Mouse (Mus musculus): ENCODE measurements around the gene Guca1b. TPM values are rescaled to one million over a fixed set of nuclear protein-coding genes. Genes with fewer than 3 reads are reported as not detected.
"Not testable (repeated sequence)": the region's sequence is repeated elsewhere in the genome, so short reads cannot be mapped to it uniquely, and the experiment has no call there.

The Guca1b gene
- polyA plus RNA-seq, 1 experiment from 2014 or later: 1.1 TPM

GRCm38 (mm10) chr17:47383266-47383665 lies 1.9 kb upstream of the Guca1b start:
- H3K9me3 ChIP-seq: no peaks in the 10 kb centered on the region
- no peak for ATAC-seq (ENCODE audit: low read depth)
- H3K27ac ChIP-seq (replicated peaks): no peak overlapping the region
- no peak overlapping the region for H3K9ac ChIP-seq
- peaks cover 33% of the 10 kb centered on the region for H3K36me3 ChIP-seq
- H3K4me3 ChIP-seq: no peak overlapping the region
- WGBS: 91% methylated on average over 4 of the region's 4 CpGs
- H3K4me2 ChIP-seq: no peak overlapping the region
- H3K4me1 ChIP-seq (replicated peaks): no peaks in the 10 kb centered on the region
- no peaks in the 10 kb centered on the region for H3K27me3 ChIP-seq

- ATAC-seq (ENCODE audit: low read depth): no peak
- Histone ChIP-seq H3K4me1 (replicated peaks) (no peaks in the 10 kb centered on the region), H3K27ac (replicated peaks) (no peak overlapping the region), H3K4me3 (no peak overlapping the region), H3K36me3 (peaks cover 27% of the 10 kb centered on the region), H3K4me2 (no peak overlapping the region), H3K9ac (no peak overlapping the region), H3K27me3 (no peaks in the 10 kb centered on the region), H3K9me3 (no peaks in the 10 kb centered on the region)
- WGBS: 90% methylated on average over 3 of the region's 3 CpGs
Measured at GRCm38 (mm10) chr17:47384064-47384463, 1.1 kb upstream of the Guca1b start.

GRCm38 (mm10) chr17:47386649-47387048 lies 1.5 kb downstream of the Guca1b start:
- Histone ChIP-seq H3K4me1 (replicated peaks) (no peaks in the 10 kb centered on the region), H3K27me3 (no peaks in the 10 kb centered on the region), H3K36me3 (peaks cover 1% of the 10 kb centered on the region; the same call in 1 of the 2 replicates), H3K4me3 (no peak overlapping the region), H3K4me2 (no peak overlapping the region), H3K27ac (replicated peaks) (no peak overlapping the region), H3K9ac (no peak overlapping the region), H3K9me3 (no peaks in the 10 kb centered on the region)
- WGBS: 71% methylated on average over 4 of the region's 4 CpGs
- no peak for ATAC-seq (ENCODE audit: low read depth)

DNA sequence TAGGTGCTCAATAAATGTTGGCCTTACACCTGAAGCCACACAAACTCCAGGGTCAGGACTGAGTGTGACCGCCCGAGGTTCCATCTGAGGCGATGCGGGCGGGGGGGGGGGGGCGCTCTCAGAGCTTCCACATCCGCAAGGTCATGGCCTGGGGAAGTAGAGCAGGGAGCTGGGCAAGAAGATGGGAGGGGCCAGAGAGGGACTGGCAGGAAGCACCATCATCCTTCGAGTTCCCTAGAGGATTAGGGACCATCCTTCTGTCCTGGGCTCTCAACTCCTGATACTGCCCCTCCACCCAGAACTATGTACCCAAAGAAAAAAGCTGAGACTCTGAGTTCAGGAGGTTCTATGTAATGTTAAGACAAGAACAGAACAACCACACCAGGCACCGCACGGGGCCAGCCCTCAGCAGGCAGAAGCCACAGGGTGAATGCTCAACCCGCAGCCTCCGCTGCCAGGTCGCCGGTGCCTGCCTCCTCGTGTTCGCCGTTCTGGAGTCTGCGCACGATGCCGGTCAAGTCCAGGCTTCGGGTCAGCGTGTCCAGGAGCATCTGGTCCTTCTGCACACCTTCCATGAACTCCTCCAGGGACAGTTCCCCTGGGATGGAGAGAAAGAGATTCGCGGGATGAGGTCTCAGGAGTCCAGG lies 9.2 kb downstream of the Guca1b start:
- Histone ChIP-seq H3K4me3 (peak overlapping the region; percentile 14; the same call in 1 of the 2 replicates), H3K36me3 (no peaks in the 10 kb centered on the region), H3K4me1 (replicated peaks) (peaks cover 13% of the 10 kb centered on the region), H3K9me3 (no peaks in the 10 kb centered on the region), H3K27ac (replicated peaks) (no peak overlapping the region), H3K4me2 (peak overlapping the region; percentile 48), H3K9ac (peak overlapping the region; percentile 47), H3K27me3 (peaks cover 33% of the 10 kb centered on the region)
- 19% methylated on average over 24 of the region's 24 CpGs for WGBS
- ATAC-seq (ENCODE audit: low read depth): 0 out of 2 replicates have a peak, but pooled peaks have one; percentile 2

GRCm38 (mm10) chr17:47395376-47395913 lies 10.3 kb downstream of the Guca1b start:
- no peak overlapping the region for H3K27ac ChIP-seq (replicated peaks)
- H3K9ac ChIP-seq: no peak overlapping the region
- H3K4me3 ChIP-seq: peak overlapping the region; percentile 22
- peaks cover 13% of the 10 kb centered on the region for H3K4me1 ChIP-seq (replicated peaks)
- H3K36me3 ChIP-seq: no peaks in the 10 kb centered on the region
- WGBS: 3% methylated on average over 20 of the region's 20 CpGs
- ATAC-seq (ENCODE audit: low read depth): peak; percentile 56
- H3K27me3 ChIP-seq: peaks cover 33% of the 10 kb centered on the region
- H3K9me3 ChIP-seq: no peaks in the 10 kb centered on the region
- H3K4me2 ChIP-seq: peak overlapping the region; percentile 48

DNA sequence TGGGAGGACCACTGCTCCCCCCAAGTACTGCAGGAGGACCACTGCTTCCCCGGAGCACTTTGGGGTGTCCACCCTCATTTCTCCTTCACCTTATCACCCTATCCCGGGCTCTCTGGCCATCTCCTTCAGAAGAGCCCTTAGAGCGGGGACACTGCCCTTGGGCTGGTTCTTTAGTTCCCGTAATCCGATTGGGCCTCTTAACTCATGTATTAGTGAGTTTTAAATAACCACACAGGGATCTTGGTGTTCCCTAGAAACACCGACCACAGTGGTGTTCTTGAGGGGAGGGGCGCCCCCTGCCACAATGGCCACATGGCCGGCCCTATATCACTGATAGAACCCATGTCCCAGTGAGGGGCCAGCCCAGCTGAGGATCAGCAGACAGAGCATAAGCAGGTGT lies 13.9 kb downstream of the Guca1b start:
- Histone ChIP-seq H3K4me3 (no peak overlapping the region), H3K27ac (replicated peaks) (no peak overlapping the region), H3K9me3 (no peaks in the 10 kb centered on the region), H3K27me3 (peaks cover 30% of the 10 kb centered on the region), H3K4me2 (no peak overlapping the region), H3K4me1 (replicated peaks) (peaks cover 13% of the 10 kb centered on the region), H3K36me3 (no peaks in the 10 kb centered on the region), H3K9ac (no peak overlapping the region)
- WGBS: 90% methylated on average over 8 of the region's 8 CpGs
- no peak for ATAC-seq (ENCODE audit: low read depth)

GRCm38 (mm10) chr17:47400451-47400850 lies 15.3 kb downstream of the Guca1b start, which contains the start of gene Guca1a:
TSS of gene Guca1a (minus strand) at chr17:47400584.
- Histone ChIP-seq H3K4me3 (no peak within 1 kb of the TSS), H3K27ac (replicated peaks) (no peak within 1 kb of the TSS), H3K4me2 (no peak within 1 kb of the TSS), H3K9ac (no peak within 1 kb of the TSS), H3K27me3 (peaks cover 23% of the 10 kb centered on the region), H3K36me3 (no peaks in the 10 kb centered on the region), H3K9me3 (no peaks in the 10 kb centered on the region), H3K4me1 (replicated peaks) (peaks cover 4% of the 10 kb centered on the region)
- WGBS: 67% methylated on average over 10 of the region's 10 CpGs
- ATAC-seq (ENCODE audit: low read depth): no peak

DNA sequence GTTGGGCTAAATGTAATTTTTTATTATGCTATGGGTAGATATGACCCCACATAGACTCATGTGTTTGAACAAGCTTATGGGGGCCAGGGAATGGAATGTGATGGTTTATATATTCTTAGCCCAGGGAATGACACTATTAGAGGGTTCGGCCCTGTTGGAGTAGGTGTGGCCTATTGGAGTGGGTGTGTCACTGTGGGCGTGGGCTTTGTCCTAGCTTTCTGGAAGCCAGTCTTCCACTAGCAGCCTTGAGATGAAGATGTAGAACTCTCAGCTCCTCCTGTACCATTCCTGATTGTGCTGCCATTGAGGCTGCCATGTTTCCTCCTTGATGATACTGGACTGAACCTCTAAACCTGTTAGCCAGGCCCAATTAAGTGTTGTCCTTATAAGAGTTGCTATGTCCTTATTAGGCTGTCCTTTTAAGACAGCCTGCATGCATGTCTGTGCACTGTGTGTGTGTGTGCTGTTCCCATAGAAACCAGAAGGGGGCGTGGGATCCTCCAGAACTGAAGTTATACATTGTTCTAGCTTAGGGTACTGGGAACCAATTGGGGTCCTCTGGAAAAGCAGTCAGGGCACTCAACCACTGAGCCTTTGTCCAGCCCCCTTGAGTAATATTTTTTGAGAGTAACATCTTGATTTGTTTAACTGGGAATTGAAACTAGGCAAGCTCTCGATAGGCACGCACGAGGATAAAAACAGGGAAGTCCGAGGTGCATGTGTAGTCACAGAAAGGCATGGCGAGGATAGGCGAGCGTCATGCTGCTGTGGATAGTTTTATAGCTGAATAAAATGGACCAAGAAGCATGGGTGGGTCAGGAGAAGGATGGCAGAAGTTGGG lies 22.7 kb downstream of the Guca1b start:
- H3K9ac ChIP-seq: no peak overlapping the region
- H3K4me3 ChIP-seq: no peak overlapping the region
- ATAC-seq (ENCODE audit: low read depth): no peak
- no peak overlapping the region for H3K4me2 ChIP-seq
- WGBS: 72% methylated on average over 10 of the region's 10 CpGs
- no peaks in the 10 kb centered on the region for H3K36me3 ChIP-seq
- H3K27ac ChIP-seq (replicated peaks): no peak overlapping the region
- peaks cover 7% of the 10 kb centered on the region for H3K4me1 ChIP-seq (replicated peaks)
- no peaks in the 10 kb centered on the region for H3K9me3 ChIP-seq
- peaks cover 56% of the 10 kb centered on the region for H3K27me3 ChIP-seq

DNA sequence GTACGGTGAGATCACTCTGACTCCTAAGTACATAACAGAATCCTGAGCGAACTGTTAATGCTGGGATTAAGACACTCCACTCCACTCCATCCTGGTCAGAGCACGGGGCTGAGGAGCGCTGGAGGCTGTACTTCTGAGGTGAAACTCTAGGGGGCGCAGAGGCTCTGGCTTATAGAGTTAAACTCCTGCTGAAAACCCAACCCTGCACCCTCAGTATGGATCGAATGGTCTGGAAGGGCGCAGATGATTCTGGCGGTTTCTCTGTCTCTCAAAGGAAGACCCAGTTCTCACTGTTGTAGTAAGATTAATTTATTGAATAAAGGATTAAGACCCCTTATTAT lies 23.3 kb downstream of the Guca1b start:
- no peak overlapping the region for H3K4me3 ChIP-seq
- H3K9me3 ChIP-seq: no peaks in the 10 kb centered on the region
- H3K4me2 ChIP-seq: no peak overlapping the region
- no peak overlapping the region for H3K27ac ChIP-seq (replicated peaks)
- WGBS: 23% methylated on average over 8 of the region's 8 CpGs
- H3K27me3 ChIP-seq: peaks cover 61% of the 10 kb centered on the region
- no peak for ATAC-seq (ENCODE audit: low read depth)
- no peak overlapping the region for H3K9ac ChIP-seq
- peaks cover 7% of the 10 kb centered on the region for H3K4me1 ChIP-seq (replicated peaks)
- H3K36me3 ChIP-seq: no peaks in the 10 kb centered on the region

DNA sequence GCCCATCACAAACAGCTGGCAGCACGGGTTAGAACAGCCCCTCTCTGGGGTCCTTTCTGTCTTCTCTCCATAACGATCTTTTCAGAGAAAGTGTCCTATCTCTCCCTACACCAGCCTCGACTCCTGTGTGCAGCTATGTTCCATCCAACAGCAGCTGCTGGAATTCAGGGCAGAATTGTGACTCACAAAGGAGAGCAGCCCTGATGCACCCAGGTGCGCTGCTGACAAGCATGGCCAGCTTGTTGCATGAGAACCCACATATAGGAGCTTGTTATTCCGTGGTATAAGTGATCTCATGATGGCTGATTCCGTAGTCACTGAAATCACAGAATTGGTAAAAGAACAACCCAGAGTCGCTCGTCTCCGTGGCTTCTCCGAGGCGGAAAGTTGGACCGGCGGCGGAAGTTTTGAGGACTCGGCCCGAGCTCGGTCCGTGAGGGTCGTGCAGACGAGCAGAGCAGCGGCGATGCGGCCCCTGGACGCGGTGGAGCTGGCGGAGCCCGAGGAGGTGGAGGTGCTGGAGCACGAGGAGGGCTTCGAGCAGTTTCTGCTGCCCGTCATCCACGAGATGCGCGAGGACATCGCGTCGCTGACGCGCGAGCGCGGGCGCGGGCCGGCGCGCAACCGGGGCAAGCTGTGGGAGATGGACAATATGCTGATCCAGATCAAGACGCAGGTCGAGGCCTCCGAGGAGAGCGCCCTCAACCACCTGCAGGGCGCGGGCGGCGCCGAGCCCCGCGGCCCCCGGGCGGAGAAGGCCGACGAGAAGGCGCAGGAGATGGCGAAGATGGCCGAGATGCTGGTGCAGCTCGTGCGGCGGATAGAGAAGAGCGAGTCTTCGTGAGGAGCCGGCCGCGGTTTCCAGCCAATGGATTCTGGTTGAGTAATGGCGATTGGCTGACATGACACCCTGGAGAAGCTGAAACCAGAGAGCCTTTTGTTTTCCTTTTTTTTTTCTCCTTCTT lies 25.0 kb downstream of the Guca1b start:
- H3K27ac ChIP-seq (replicated peaks); H3K36me3 ChIP-seq; H3K4me1 ChIP-seq (replicated peaks); H3K9me3 ChIP-seq: not testable (repeated sequence)
- Histone ChIP-seq H3K4me3 (peak overlapping the region; percentile 36), H3K9ac (peak overlapping the region; percentile 43), H3K27me3 (peaks cover 59% of the 10 kb centered on the region), H3K4me2 (peak overlapping the region; percentile 58)
- ATAC-seq (ENCODE audit: low read depth): peak; percentile 47
- 4% methylated on average over 74 of the region's 74 CpGs for WGBS

DNA sequence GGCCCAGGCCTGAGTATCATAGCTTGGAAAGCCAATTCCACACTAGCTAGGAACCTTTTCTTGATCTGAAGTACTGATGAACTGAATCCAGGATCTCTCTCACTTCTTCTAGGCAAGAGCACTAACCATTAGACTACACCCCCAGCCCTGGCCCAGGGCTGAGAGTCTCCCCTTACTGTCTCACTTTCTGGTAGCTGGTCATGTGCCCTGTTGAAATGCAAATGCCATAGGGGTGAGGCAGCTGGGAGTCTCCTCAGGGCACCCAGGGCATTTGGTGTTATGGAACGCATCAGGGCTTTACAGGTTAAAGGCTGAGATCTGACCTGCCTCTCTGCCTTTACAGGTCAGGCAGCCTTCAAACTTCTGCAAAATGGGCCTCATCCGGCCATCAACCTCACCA lies 35.0 kb downstream of the Guca1b start:
- Histone ChIP-seq H3K4me3 (no peak overlapping the region), H3K9me3 (no peaks in the 10 kb centered on the region), H3K27ac (replicated peaks) (no peak overlapping the region), H3K27me3 (no peaks in the 10 kb centered on the region), H3K4me1 (replicated peaks) (no peaks in the 10 kb centered on the region), H3K9ac (no peak overlapping the region), H3K36me3 (no peaks in the 10 kb centered on the region), H3K4me2 (no peak overlapping the region)
- 77% methylated on average over 2 of the region's 2 CpGs for WGBS
- ATAC-seq (ENCODE audit: low read depth): no peak

All from neural tube, embryonic 13.5 days (tissue).